Mouse (Mus musculus) MEL (cell line): Measurements from ENCODE around the gene Med9. TPM values are rescaled to one million over a fixed set of nuclear protein-coding genes. Genes with fewer than 3 reads are reported as not detected.

Experiments used
- DNase-seq: peaks from one replicate; pipeline ENCODE4 v3.0.0; 2011; ENCODE audit warnings: low read depth, low spot score
- H3K27ac ChIP-seq: 2 replicates; pipeline ENCODE4 v1.5.1; 2012; ENCODE audit warnings: low read depth, mild to moderate bottlenecking, control low read depth, low read length, moderate library complexity; ENCODE audit not compliant: control insufficient read depth
- H3K27me3 ChIP-seq, 2 experiments: fragments of 150-350 bp in 1 of 2; sonication (generic) in 1 of 2; 2 replicates each; pipeline ENCODE4 v1.6.1; 2012; ENCODE audit warnings: low read length in 2 of 2, mild to moderate bottlenecking in 2 of 2, improper control_type of control experiment in 1 of 2, moderate library complexity in 1 of 2; ENCODE audit not compliant: insufficient read depth in 2 of 2, control insufficient read depth in 1 of 2
- H3K36me3 ChIP-seq, 2 experiments: 2 replicates each; pipeline ENCODE4 v1.6.1; 2012 to 2014; ENCODE audit warnings: low read length in 2 of 2, improper control_type of control experiment in 1 of 2, inconsistent platforms in 1 of 2, mild to moderate bottlenecking in 1 of 2; ENCODE audit not compliant: insufficient read depth in 2 of 2, control insufficient read depth in 1 of 2
- H3K4me1 ChIP-seq, 2 experiments: fragments of 150-350 bp in 1 of 2; sonication (generic) in 1 of 2; 2 replicates each; pipeline ENCODE4 v1.6.1; 2012; ENCODE audit warnings: low read length in 2 of 2, improper control_type of control experiment in 1 of 2, mild to moderate bottlenecking in 1 of 2; ENCODE audit not compliant: insufficient read depth in 2 of 2, control insufficient read depth in 1 of 2
- H3K4me3 ChIP-seq, 2 experiments: fragments of 150-350 bp in 1 of 2; sonication (generic) in 1 of 2; 2 replicates each; pipeline ENCODE4 v1.5.1; 2012; ENCODE audit warnings: low read depth in 2 of 2, low read length in 2 of 2, mild to moderate bottlenecking in 2 of 2, moderate library complexity in 2 of 2, control low read depth in 1 of 2, improper control_type of control experiment in 1 of 2; ENCODE audit not compliant: control insufficient read depth in 1 of 2, insufficient read depth in 1 of 2
- H3K79me2 ChIP-seq: 2 replicates; pipeline ENCODE4 v1.6.1; 2012; ENCODE audit warnings: mild to moderate bottlenecking, low read length, moderate library complexity; ENCODE audit not compliant: control insufficient read depth, poor library complexity, insufficient read depth
- H3K9ac ChIP-seq: 2 replicates; pipeline ENCODE4 v1.6.1; 2012; ENCODE audit warnings: low read depth, mild to moderate bottlenecking, control low read depth, low read length, moderate library complexity; ENCODE audit not compliant: control insufficient read depth, poor library complexity, severe bottlenecking
- H3K9me3 ChIP-seq: fragments of 150-350 bp; sonication (generic); replicated peaks from 2 replicates; pipeline ENCODE4 v1.6.1; 2012; ENCODE audit warnings: mild to moderate bottlenecking, low read length, improper control_type of control experiment, moderate library complexity; ENCODE audit not compliant: insufficient read depth
- BHLHE40 ChIP-seq: IDR thresholded peaks from 2 replicates; pipeline ENCODE4 v1.6.1; 2012; ENCODE audit warnings: low read depth, mild to moderate bottlenecking, inconsistent platforms, low read length, improper control_type of control experiment, borderline replicate concordance
- CHD1 ChIP-seq: IDR thresholded peaks from 2 replicates; pipeline ENCODE4 v1.6.1; 2012; ENCODE audit warnings: low read depth, mild to moderate bottlenecking, inconsistent platforms, low read length, improper control_type of control experiment
- CHD2 ChIP-seq: IDR thresholded peaks from 2 replicates; pipeline ENCODE4 v1.6.1; 2011; ENCODE audit warnings: low read length, improper control_type of control experiment
- CTCF ChIP-seq, 3 experiments: IDR thresholded peaks in 2 of 3; conservative IDR thresholded peaks in 1 of 3; 2 replicates each; pipeline ENCODE4 v1.5.1; 2011 to 2012; ENCODE audit warnings: low read length in 3 of 3, low read depth in 2 of 3, mild to moderate bottlenecking in 2 of 3, improper control_type of control experiment in 1 of 3, inconsistent platforms in 1 of 3, mixed read lengths in 1 of 3, moderate library complexity in 1 of 3; ENCODE audit not compliant: control insufficient read depth in 1 of 3, insufficient read depth in 1 of 3, poor library complexity in 1 of 3, severe bottlenecking in 1 of 3
- E2F4 ChIP-seq: IDR thresholded peaks from 2 replicates; pipeline ENCODE4 v1.6.1; 2011; ENCODE audit warnings: low read depth, low read length, improper control_type of control experiment, borderline replicate concordance
- ETS1 ChIP-seq: IDR thresholded peaks from 2 replicates; pipeline ENCODE4 v1.6.1; 2012; ENCODE audit warnings: low read depth, mild to moderate bottlenecking, inconsistent platforms, low read length, improper control_type of control experiment, moderate library complexity
- GABPA ChIP-seq: IDR thresholded peaks from 2 replicates; pipeline ENCODE4 v1.6.1; 2012; ENCODE audit warnings: low read depth, mild to moderate bottlenecking, inconsistent platforms, low read length, improper control_type of control experiment, moderate library complexity
- HCFC1 ChIP-seq: IDR thresholded peaks from 2 replicates; pipeline ENCODE4 v1.6.1; 2012; ENCODE audit warnings: low read depth, mild to moderate bottlenecking, inconsistent platforms, low read length, improper control_type of control experiment, moderate library complexity
- JUND ChIP-seq: IDR thresholded peaks from 2 replicates; pipeline ENCODE4 v1.6.1; 2011; ENCODE audit warnings: low read depth, mild to moderate bottlenecking, improper control_type of control experiment, low read length
- KAT2A ChIP-seq: conservative IDR thresholded peaks from 2 replicates; pipeline ENCODE4 v1.6.1; 2012; ENCODE audit warnings: low read depth, low read length, improper control_type of control experiment, inconsistent platforms
- MAFK ChIP-seq: IDR thresholded peaks from 2 replicates; pipeline ENCODE4 v1.6.1; 2011; ENCODE audit warnings: low read depth, mild to moderate bottlenecking, low read length, improper control_type of control experiment, borderline replicate concordance
- MAX ChIP-seq: IDR thresholded peaks from 2 replicates; pipeline ENCODE4 v1.6.1; 2011; ENCODE audit warnings: low read length, improper control_type of control experiment
- MAZ ChIP-seq: IDR thresholded peaks from 2 replicates; pipeline ENCODE4 v1.6.1; 2012; ENCODE audit warnings: low read depth, mild to moderate bottlenecking, inconsistent platforms, low read length, improper control_type of control experiment
- MEF2A ChIP-seq: IDR thresholded peaks from 2 replicates; pipeline ENCODE4 v1.6.1; 2014; ENCODE audit warnings: low read depth, mild to moderate bottlenecking, inconsistent platforms, low read length, improper control_type of control experiment; ENCODE audit not compliant: poor library complexity, insufficient replicate concordance, severe bottlenecking; ENCODE audit errors: extremely low read depth
- MXI1 ChIP-seq: IDR thresholded peaks from 2 replicates; pipeline ENCODE4 v1.6.1; 2011; ENCODE audit warnings: mild to moderate bottlenecking, low read depth, low read length, improper control_type of control experiment
- MYB ChIP-seq: IDR thresholded peaks from 2 replicates; pipeline ENCODE4 v1.6.1; 2011; ENCODE audit warnings: mild to moderate bottlenecking, low read depth, low read length, improper control_type of control experiment
- NELFE ChIP-seq: IDR thresholded peaks from 2 replicates; pipeline ENCODE4 v1.6.1; 2011; ENCODE audit warnings: low read depth, low read length, improper control_type of control experiment
- NRF1 ChIP-seq: IDR thresholded peaks from 2 replicates; pipeline ENCODE4 v1.6.1; 2014; ENCODE audit warnings: low read depth, mild to moderate bottlenecking, inconsistent platforms, low read length, improper control_type of control experiment, moderate library complexity; ENCODE audit not compliant: poor library complexity, insufficient read depth, severe bottlenecking
- POLR2AphosphoS2 ChIP-seq: IDR thresholded peaks from 2 replicates; pipeline ENCODE4 v1.6.1; 2011; ENCODE audit warnings: low read length, improper control_type of control experiment
- POLR2AphosphoS5 ChIP-seq: IDR thresholded peaks from 2 replicates; pipeline ENCODE4 v1.6.1; 2012; ENCODE audit warnings: low read depth, borderline replicate concordance, mild to moderate bottlenecking, inconsistent platforms, low read length, moderate library complexity, mixed read lengths
- RCOR1 ChIP-seq: IDR thresholded peaks from 2 replicates; pipeline ENCODE4 v1.6.1; 2012; ENCODE audit warnings: low read depth, mild to moderate bottlenecking, inconsistent platforms, low read length, improper control_type of control experiment
- SIN3A ChIP-seq: IDR thresholded peaks from 2 replicates; pipeline ENCODE4 v1.6.1; 2012; ENCODE audit warnings: low read length, improper control_type of control experiment, inconsistent platforms
- SMC3 ChIP-seq: IDR thresholded peaks from 2 replicates; pipeline ENCODE4 v1.6.1; 2011; ENCODE audit warnings: low read depth, low read length, improper control_type of control experiment
- TBP ChIP-seq: IDR thresholded peaks from 2 replicates; pipeline ENCODE4 v1.8.0; 2011; ENCODE audit warnings: low read depth, low read length, improper control_type of control experiment
- TCF12 ChIP-seq: IDR thresholded peaks from 2 replicates; pipeline ENCODE4 v1.6.1; 2014; ENCODE audit warnings: low read depth, mild to moderate bottlenecking, inconsistent platforms, low read length, improper control_type of control experiment, moderate library complexity
- USF1 ChIP-seq: IDR thresholded peaks from 2 replicates; pipeline ENCODE4 v1.6.1; 2014; ENCODE audit warnings: low read depth, mild to moderate bottlenecking, inconsistent platforms, low read length, improper control_type of control experiment, moderate library complexity
- USF2 ChIP-seq, 2 experiments: IDR thresholded peaks; 2 replicates each; pipeline ENCODE4 v1.6.1; 2011 to 2012; ENCODE audit warnings: improper control_type of control experiment in 2 of 2, low read length in 2 of 2, borderline replicate concordance in 1 of 2, inconsistent platforms in 1 of 2, low read depth in 1 of 2, mild to moderate bottlenecking in 1 of 2; ENCODE audit not compliant: insufficient read depth in 1 of 2
- ZC3H11A ChIP-seq: IDR thresholded peaks from 2 replicates; pipeline ENCODE4 v1.6.1; 2012; ENCODE audit warnings: low read depth, mild to moderate bottlenecking, inconsistent platforms, low read length, improper control_type of control experiment
- ZNF384 ChIP-seq: IDR thresholded peaks from 2 replicates; pipeline ENCODE4 v1.6.1; 2012; ENCODE audit warnings: low read depth, mild to moderate bottlenecking, inconsistent platforms, low read length, improper control_type of control experiment
- polyA plus RNA-seq, 2 experiments: library from polyadenylated mRNA; stranded (reverse) in 1 of 2; unstranded in 1 of 2; fragments of >175 nt in 1 of 2; fragments of >200 nt in 1 of 2; gene quantifications; 2 replicates each; pipeline versions ENCODE4 v1.2.1 to v1.2.4; 2012; ENCODE audit warnings: low replicate concordance in 2 of 2, low read depth in 1 of 2; ENCODE audit not compliant: insufficient read length in 2 of 2, insufficient read depth in 1 of 2, missing spikeins in 1 of 2
- total RNA-seq: library from RNA; depleted of rRNA; stranded (reverse); fragments of 300-350 nt; gene quantifications from 2 replicates; pipeline ENCODE4 v1.2.3, GENCODE M21; 2012

Gene Med9
- total and polyA plus RNA-seq, 3 experiments = 46.8 to 48.4 TPM; not detected in 1

DNA sequence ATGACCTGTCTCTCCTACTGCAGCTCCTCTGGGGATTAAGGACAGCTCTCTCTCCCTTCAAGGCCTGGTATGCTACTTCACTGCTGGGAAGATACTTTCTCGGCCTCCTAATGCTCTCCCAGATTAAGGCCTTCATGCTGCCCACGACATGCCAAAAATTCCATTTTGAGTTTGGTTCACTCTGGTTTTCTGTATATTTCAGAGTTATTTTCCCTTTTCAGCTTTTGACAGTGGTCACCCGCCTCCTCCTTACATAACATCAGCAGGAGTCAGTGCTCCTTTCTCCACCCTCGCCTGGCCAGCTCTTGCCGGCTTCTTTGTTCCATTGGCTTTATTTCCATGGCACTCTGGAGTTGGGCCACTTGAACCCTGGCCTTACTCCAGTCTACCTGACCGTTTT is 56.7 kb downstream of the Med9 start:
- TF ChIP-seq MXI1 = no peak
- TF ChIP-seq GABPA = no peak
- no peak for TF ChIP-seq JUND
- no peak for TF ChIP-seq MAZ
- TF ChIP-seq HCFC1 = no peak
- TF ChIP-seq CTCF (IDR thresholded peaks at IDR 0.05 in 2 of 3, conservative IDR thresholded peaks at IDR 0.05 in 1 of 3; ENCODE audit: control insufficient read depth in 1 of 3, insufficient read depth in 1 of 3, low read depth in 2 of 3, low read length in 3 of 3, poor library complexity in 1 of 3, severe bottlenecking in 1 of 3) = no peak
- TF ChIP-seq BHLHE40 = no peak
- TF ChIP-seq ZNF384 = no peak
- TF ChIP-seq TBP = no peak
- TF ChIP-seq MAFK = no peak
- no peak for TF ChIP-seq MAX
- TF ChIP-seq ZC3H11A = no peak
- no peak for TF ChIP-seq POLR2AphosphoS5
- TF ChIP-seq E2F4 = no peak
- TF ChIP-seq USF2 (IDR thresholded peaks at IDR 0.05; ENCODE audit: borderline replicate concordance in 1 of 2, insufficient read depth in 1 of 2, low read depth in 1 of 2, low read length in 2 of 2) = no peak
- no peak for TF ChIP-seq ETS1
- TF ChIP-seq RCOR1 = no peak
- TF ChIP-seq TCF12 = no peak
- DNase-seq = no peak
- Histone ChIP-seq H3K36me3 (no peaks in the 10 kb centered on the region), H3K4me1 (no peaks in the 10 kb centered on the region), H3K79me2 (no peaks in the 10 kb centered on the region), H3K27ac (no peak overlapping the region), H3K4me3 (no peak overlapping the region), H3K9ac (no peak overlapping the region), H3K27me3 (no peaks in the 10 kb centered on the region), H3K9me3 (no peaks in the 10 kb centered on the region)

DNA sequence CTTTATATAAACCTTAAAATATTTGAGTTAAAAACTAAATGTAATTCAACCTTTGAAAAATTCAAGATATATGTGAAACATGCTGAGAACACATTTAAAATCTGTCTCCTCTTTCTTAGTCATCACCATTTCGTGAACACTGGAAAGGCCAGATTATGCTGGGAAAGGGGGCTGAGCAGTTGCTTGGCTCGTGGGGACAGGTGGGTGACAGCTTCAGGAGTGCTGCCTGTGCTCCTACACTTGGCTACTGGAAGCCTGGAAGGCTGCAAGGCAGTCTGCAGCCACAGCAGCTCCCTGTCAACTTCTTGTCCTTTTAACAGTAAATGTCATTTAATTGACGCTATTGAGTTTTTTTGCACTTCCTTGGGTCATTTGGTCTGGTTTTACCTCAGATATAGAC is 57.9 kb downstream of the Med9 start:
- H3K27ac ChIP-seq = no peak overlapping the region
- TF ChIP-seq NELFE (no peak), SIN3A (no peak), SMC3 (no peak), POLR2AphosphoS5 (no peak), E2F4 (no peak), MXI1 (no peak), RCOR1 (no peak), MAFK (no peak), BHLHE40 (no peak), GABPA (no peak), NRF1 (no peak), CHD2 (no peak), TCF12 (no peak), MEF2A (no peak), KAT2A (no peak), POLR2AphosphoS2 (no peak), USF1 (no peak), MYB (no peak), USF2 (IDR thresholded peaks at IDR 0.05; ENCODE audit: borderline replicate concordance in 1 of 2, insufficient read depth in 1 of 2, low read depth in 1 of 2, low read length in 2 of 2) (no peak), CHD1 (no peak)
- DNase-seq = no peak
- no peaks in the 10 kb centered on the region for H3K9me3 ChIP-seq
- no peak overlapping the region for H3K4me3 ChIP-seq
- no peaks in the 10 kb centered on the region for H3K36me3 ChIP-seq
- H3K4me1 ChIP-seq = no peaks in the 10 kb centered on the region
- H3K27me3 ChIP-seq = no peaks in the 10 kb centered on the region
- H3K9ac ChIP-seq = no peak overlapping the region
- H3K79me2 ChIP-seq = no peaks in the 10 kb centered on the region
